Mouse (Mus musculus) hindbrain, embryonic 10.5 days (tissue): ENCODE results near the gene Cbx4. TPM values are rescaled to one million over a fixed set of nuclear protein-coding genes. Genes with fewer than 3 reads are reported as not detected.

Experiments used
- DNase-seq: peaks from one replicate; pipeline ENCODE4 v3.0.0-alpha.2; 2017; ENCODE audit warnings: low spot score
- H3K27ac ChIP-seq: fragments of 300-500 bp; sonication (generic); 2 replicates; pipeline ENCODE4 v1.5.1; 2016; ENCODE audit warnings: mild to moderate bottlenecking, moderate library complexity
- H3K27me3 ChIP-seq: fragments of 300-500 bp; sonication (generic); 2 replicates; pipeline ENCODE4 v1.6.1; 2016; ENCODE audit warnings: mild to moderate bottlenecking; ENCODE audit not compliant: poor library complexity, insufficient read depth, severe bottlenecking
- H3K36me3 ChIP-seq: fragments of 300-500 bp; sonication (generic); 2 replicates; pipeline ENCODE4 v1.6.1; 2016; ENCODE audit warnings: mild to moderate bottlenecking, moderate library complexity
- H3K4me1 ChIP-seq: fragments of 300-500 bp; sonication (generic); replicated peaks from 2 replicates; pipeline ENCODE4 v1.6.1; 2016; ENCODE audit warnings: mild to moderate bottlenecking
- H3K4me3 ChIP-seq: fragments of 300-500 bp; sonication (generic); 2 replicates; pipeline ENCODE4 v1.5.1; 2016; ENCODE audit warnings: mild to moderate bottlenecking, moderate library complexity
- H3K9me3 ChIP-seq: fragments of 300-500 bp; sonication (generic); 2 replicates; pipeline ENCODE4 v1.6.1; 2016; ENCODE audit warnings: mild to moderate bottlenecking, moderate library complexity
- WGBS: fragments of 180-500 bp; shearing (Covaris S2); methylation state at CpG from one replicate; pipeline ENCODE4 v1.1.7; 2016; 5-methylcytosine and 5-hydroxymethylcytosine counted together
- polyA plus RNA-seq: library from polyadenylated mRNA; unstranded; fragments of >200 nt; fragmentation: Nextera tagmentation; extraction: Ambion mirVana; gene quantifications from 2 replicates; pipeline ENCODE4 v1.2.1, GENCODE M21; 2016

Cbx4 gene
- polyA plus RNA-seq, 1 experiment from 2014 or later, result 8.2 TPM

- Histone ChIP-seq H3K9me3 (no peaks in the 10 kb centered on the region), H3K4me1 (peaks cover 86% of the 10 kb centered on the region), H3K27me3 (peaks cover 87% of the 10 kb centered on the region), H3K36me3 (no peaks in the 10 kb centered on the region), H3K4me3 (peak overlapping the region; percentile 32), H3K27ac (peak overlapping the region; percentile 42; the same call in 1 of the 2 replicates)
- WGBS, result 1% methylated on average over 35 of the region's 35 CpGs
- DNase-seq, result peak; percentile 50
These were observed 1.5 kb upstream of the Cbx4 start for GRCm38 (mm10) chr11:119087301-119088082.

GRCm38 (mm10) chr11:119085279-119086062 is 550 bp downstream of the Cbx4 start:
- peaks cover 93% of the 10 kb centered on the region for H3K4me1 ChIP-seq
- under 1% methylated on average over 66 of the region's 66 CpGs for WGBS

GRCm38 (mm10) chr11:119084446-119085278 is 1.4 kb downstream of the Cbx4 start:
- Histone ChIP-seq H3K36me3 (peaks cover 11% of the 10 kb centered on the region), H3K9me3 (no peaks in the 10 kb centered on the region), H3K4me1 (peaks cover 90% of the 10 kb centered on the region), H3K27ac (peak overlapping the region; percentile 97), H3K27me3 (peaks cover 87% of the 10 kb centered on the region), H3K4me3 (peak overlapping the region; percentile 88)
- peak; percentile 56 for DNase-seq
- WGBS, result under 1% methylated on average over 18 of the region's 18 CpGs

More at GRCm38 (mm10) chr11:119085279-119086062, 550 bp downstream of the Cbx4 start:
- H3K9me3 ChIP-seq, result no peaks in the 10 kb centered on the region
- peak overlapping the region; percentile 88 for H3K4me3 ChIP-seq
- H3K36me3 ChIP-seq, result peaks cover 10% of the 10 kb centered on the region
- DNase-seq, result peak; percentile 82
- peaks cover 87% of the 10 kb centered on the region for H3K27me3 ChIP-seq
- peak overlapping the region; percentile 97 for H3K27ac ChIP-seq

GRCm38 (mm10) chr11:119083724-119084445 is 2.1 kb downstream of the Cbx4 start:
- WGBS, result 2% methylated on average over 28 of the region's 28 CpGs
- H3K4me1 ChIP-seq, result peaks cover 90% of the 10 kb centered on the region
- no peak for DNase-seq

GRCm38 (mm10) chr11:119082638-119083599 is 3.1 kb downstream of the Cbx4 start:
- H3K27me3 ChIP-seq, result peaks cover 87% of the 10 kb centered on the region
- peaks cover 11% of the 10 kb centered on the region for H3K36me3 ChIP-seq
- H3K27ac ChIP-seq, result no peak overlapping the region
- no peaks in the 10 kb centered on the region for H3K9me3 ChIP-seq
- H3K4me3 ChIP-seq, result peak overlapping the region; percentile 88
- H3K4me1 ChIP-seq, result peaks cover 92% of the 10 kb centered on the region
- WGBS, result under 1% methylated on average over 20 of the region's 20 CpGs
- DNase-seq, result peak; percentile 29

More at GRCm38 (mm10) chr11:119083724-119084445, 2.1 kb downstream of the Cbx4 start:
- H3K27ac ChIP-seq, result 0 out of 2 replicates have a peak overlapping the region, but pooled peaks have one; percentile 41
- peaks cover 11% of the 10 kb centered on the region for H3K36me3 ChIP-seq
- H3K4me3 ChIP-seq, result peak overlapping the region; percentile 88
- H3K9me3 ChIP-seq, result no peaks in the 10 kb centered on the region
- peaks cover 87% of the 10 kb centered on the region for H3K27me3 ChIP-seq

- DNase-seq, result peak; percentile 72
- peak overlapping the region; percentile 29; the same call in 1 of the 2 replicates for H3K4me3 ChIP-seq
- peaks cover 17% of the 10 kb centered on the region for H3K36me3 ChIP-seq
- 6% methylated on average over 21 of the region's 21 CpGs for WGBS
- H3K27ac ChIP-seq, result no peak overlapping the region
- peaks cover 83% of the 10 kb centered on the region for H3K27me3 ChIP-seq
- H3K4me1 ChIP-seq, result peaks cover 88% of the 10 kb centered on the region
- no peaks in the 10 kb centered on the region for H3K9me3 ChIP-seq
These were observed 4.0 kb downstream of the Cbx4 start for GRCm38 (mm10) chr11:119081839-119082637.

- Histone ChIP-seq H3K27me3 (peaks cover 81% of the 10 kb centered on the region), H3K4me3 (peak overlapping the region; percentile 29), H3K9me3 (no peaks in the 10 kb centered on the region), H3K4me1 (peaks cover 80% of the 10 kb centered on the region), H3K36me3 (peaks cover 17% of the 10 kb centered on the region), H3K27ac (no peak overlapping the region)
- WGBS, result 7% methylated on average over 47 of the region's 47 CpGs
- DNase-seq, result peak; percentile 50
These were observed 4.7 kb downstream of the Cbx4 start for GRCm38 (mm10) chr11:119081148-119081838.

GRCm38 (mm10) chr11:119080461-119081147 is 5.4 kb downstream of the Cbx4 start:
- Histone ChIP-seq H3K27ac (no peak overlapping the region), H3K27me3 (peaks cover 85% of the 10 kb centered on the region), H3K9me3 (no peaks in the 10 kb centered on the region), H3K4me1 (peaks cover 73% of the 10 kb centered on the region), H3K36me3 (peaks cover 17% of the 10 kb centered on the region), H3K4me3 (peak overlapping the region; percentile 29)
- peak; percentile 25 for DNase-seq
- WGBS, result 9% methylated on average over 33 of the region's 33 CpGs

GRCm38 (mm10) chr11:119079445-119079837 is 6.6 kb downstream of the Cbx4 start:
- H3K9me3 ChIP-seq, result no peaks in the 10 kb centered on the region
- H3K4me3 ChIP-seq, result peak overlapping the region; percentile 37
- peaks cover 62% of the 10 kb centered on the region for H3K4me1 ChIP-seq
- DNase-seq, result no peak
- H3K27me3 ChIP-seq, result peaks cover 92% of the 10 kb centered on the region
- WGBS, result 12% methylated on average over 7 of the region's 7 CpGs
- peak overlapping the region; percentile 77 for H3K27ac ChIP-seq
- peaks cover 17% of the 10 kb centered on the region for H3K36me3 ChIP-seq
